Mouse (Mus musculus): Measurements from ENCODE around the gene Catspere2. TPM values are rescaled to one million over a fixed set of nuclear protein-coding genes. Genes with fewer than 3 reads are reported as not detected.

The Catspere2 gene
- polyA plus RNA-seq, 1 experiment: not detected

GRCm38 (mm10) chr1:178219166-178220077 lies 236.2 kb downstream of the Catspere2 start:
- TF ChIP-seq FLI1 (IDR thresholded peaks at IDR 0.05; ENCODE audit: low read length) (no peak), GATA1 (IDR thresholded peaks at IDR 0.05; ENCODE audit: borderline replicate concordance, low read length) (no peak)
- H3K36me3 ChIP-seq (replicated peaks; ENCODE audit: low read length): peaks cover 26% of the 10 kb centered on the region
- peaks cover 10% of the 10 kb centered on the region; the same call in 1 of the 2 replicates for H3K4me1 ChIP-seq
- no peak overlapping the region for H3K4me3 ChIP-seq (replicated peaks)
- peaks cover 16% of the 10 kb centered on the region for H3K9me3 ChIP-seq
- no peaks in the 10 kb centered on the region for H3K27me3 ChIP-seq (replicated peaks)

Other genes starting within 250 kb of the Catspere2 start
- 14.5 and 14.8 TPM in 2 replicates for gene Adss, start 186.9 kb upstream of the Catspere2 start, polyA plus RNA-seq (2012; ENCODE audit: insufficient read depth, low replicate concordance)
- 2.3 and 4.7 TPM in 2 replicates for gene Desi2, start 204.0 kb downstream of the Catspere2 start, polyA plus RNA-seq (2012; ENCODE audit: insufficient read depth, low replicate concordance)